Mouse (Mus musculus) splenic B cell, adult 2 months (primary cell): ENCODE data around the gene Ptgs2.

Experiments
- DNase-seq: peaks from one replicate; pipeline ENCODE4 v3.0.0-alpha.2; 2011; ENCODE audit warnings: low read depth, low spot score
- H3K27me3 ChIP-seq: 2 replicates; pipeline ENCODE4 v1.6.1; 2012; ENCODE audit warnings: mild to moderate bottlenecking, low read length, moderate library complexity, mixed read lengths; ENCODE audit not compliant: control insufficient read depth, poor library complexity, insufficient read depth, severe bottlenecking
- H3K36me3 ChIP-seq: 2 replicates; pipeline ENCODE4 v1.6.1; 2012; ENCODE audit warnings: mild to moderate bottlenecking, low read length, moderate library complexity, mixed read lengths; ENCODE audit not compliant: control insufficient read depth, poor library complexity, insufficient read depth, severe bottlenecking

Gene Ptgs2

DNA sequence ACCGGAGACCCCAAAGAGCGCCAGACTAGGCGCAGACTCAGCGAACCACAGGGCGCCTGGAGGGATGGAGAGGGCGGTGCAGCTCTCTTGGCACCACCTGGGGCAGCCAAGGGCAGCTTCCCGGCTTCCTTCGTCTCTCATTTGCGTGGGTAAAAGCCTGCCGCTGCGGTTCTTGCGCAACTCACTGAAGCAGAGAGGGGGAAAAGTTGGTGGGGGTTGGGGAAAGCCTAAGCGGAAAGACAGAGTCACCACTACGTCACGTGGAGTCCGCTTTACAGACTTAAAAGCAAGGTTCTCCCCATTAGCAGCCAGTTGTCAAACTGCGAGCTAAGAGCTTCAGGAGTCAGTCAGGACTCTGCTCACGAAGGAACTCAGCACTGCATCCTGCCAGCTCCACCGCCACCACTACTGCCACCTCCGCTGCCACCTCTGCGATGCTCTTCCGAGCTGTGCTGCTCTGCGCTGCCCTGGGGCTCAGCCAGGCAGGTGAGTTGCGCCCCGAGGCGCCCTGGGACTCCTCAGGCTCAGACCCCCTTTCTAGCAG, at the start of gene Ptgs2:
Ptgs2 (plus strand) TSS at position 242 of the 544 bp plus-strand sequence.
- peak; percentile 2 for DNase-seq
- Histone ChIP-seq H3K27me3 (no peaks in the 10 kb centered on the region), H3K36me3 (no peaks in the 10 kb centered on the region)

DNA sequence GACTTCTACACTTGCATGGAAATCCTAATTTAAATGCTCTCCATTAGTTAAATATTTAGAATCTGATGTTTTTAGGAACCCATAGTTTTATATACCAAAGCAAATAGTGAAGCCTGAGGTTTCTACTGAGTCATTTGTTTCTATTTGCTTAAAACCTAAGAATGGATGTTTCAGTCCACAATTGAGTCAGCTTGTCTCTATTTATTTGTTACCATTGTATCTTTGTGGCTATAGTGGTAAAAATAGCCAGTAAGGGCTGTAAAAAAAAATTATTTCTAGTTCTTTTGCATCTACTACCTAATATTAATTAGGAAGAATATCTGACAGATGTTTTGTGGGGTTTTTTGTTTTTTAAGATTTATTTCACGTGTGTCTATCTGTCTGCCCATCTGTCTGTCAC, 49.6 kb upstream of the Ptgs2 start:
- no peaks in the 10 kb centered on the region for H3K36me3 ChIP-seq
- DNase-seq, result no peak
- H3K27me3 ChIP-seq, result no peaks in the 10 kb centered on the region

DNA sequence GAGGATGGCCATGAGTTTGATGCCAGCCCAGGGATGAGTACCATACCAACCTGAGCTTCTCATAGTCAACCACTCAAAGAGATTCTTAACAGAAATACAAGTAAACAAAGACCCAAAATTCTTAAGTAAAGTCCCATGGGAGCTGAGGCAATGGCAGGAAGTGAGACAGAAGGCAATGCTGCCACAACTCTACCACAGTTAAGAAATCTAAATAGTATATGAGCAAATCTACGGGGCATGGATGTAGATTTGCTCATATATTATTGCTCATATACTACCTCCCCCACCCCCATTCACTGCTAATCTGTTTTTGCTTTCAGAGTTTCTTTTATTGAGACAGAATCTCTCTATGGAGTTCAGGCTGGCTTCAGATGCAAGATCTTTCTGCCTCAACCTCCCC, 34.1 kb upstream of the Ptgs2 start:
- H3K27me3 ChIP-seq, result no peaks in the 10 kb centered on the region
- no peaks in the 10 kb centered on the region for H3K36me3 ChIP-seq
- DNase-seq, result no peak

DNA sequence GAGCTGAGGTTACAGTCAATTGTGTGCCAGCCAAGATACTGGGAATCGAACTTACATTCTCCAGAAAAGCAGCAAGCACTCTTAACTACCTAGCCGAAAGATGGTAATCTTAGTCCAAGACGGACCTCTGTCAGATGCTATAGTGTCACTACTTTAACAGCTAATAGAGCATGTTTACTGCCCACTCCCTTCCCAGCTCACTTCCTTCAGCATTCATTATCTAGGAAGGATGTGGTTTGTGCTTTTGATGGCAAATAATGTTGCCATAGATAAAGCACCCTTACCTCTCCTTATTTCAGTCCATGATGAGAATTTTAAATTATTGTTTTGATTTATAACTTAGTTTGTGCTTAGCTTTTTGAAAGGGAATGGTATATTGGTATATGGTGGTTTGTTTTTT, 27.0 kb upstream of the Ptgs2 start:
- H3K36me3 ChIP-seq, result no peaks in the 10 kb centered on the region
- no peak for DNase-seq

DNA sequence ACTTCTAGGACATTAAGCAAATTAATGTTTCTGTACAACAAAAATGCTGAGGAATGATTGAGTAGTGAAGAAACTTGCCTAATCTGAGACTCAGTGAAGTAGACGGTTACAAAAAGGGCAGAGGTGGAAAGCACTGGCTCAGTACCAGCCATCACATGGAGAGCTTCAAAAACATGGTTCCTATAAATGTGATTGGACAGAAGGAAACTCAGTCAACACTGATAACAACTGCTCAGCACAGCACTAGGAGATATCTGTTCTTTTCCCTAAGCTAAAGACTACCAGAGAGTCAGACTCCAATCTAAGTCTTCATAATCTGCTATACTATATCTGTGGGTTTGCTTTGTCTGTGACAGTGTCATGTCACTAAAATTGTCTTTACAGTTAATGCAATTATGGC, 25.2 kb upstream of the Ptgs2 start:
- H3K27me3 ChIP-seq, result no peaks in the 10 kb centered on the region
- no peak for DNase-seq
- no peaks in the 10 kb centered on the region for H3K36me3 ChIP-seq

More for the DNA sequence above, 27.0 kb upstream of the Ptgs2 start:
- no peaks in the 10 kb centered on the region for H3K27me3 ChIP-seq

DNA sequence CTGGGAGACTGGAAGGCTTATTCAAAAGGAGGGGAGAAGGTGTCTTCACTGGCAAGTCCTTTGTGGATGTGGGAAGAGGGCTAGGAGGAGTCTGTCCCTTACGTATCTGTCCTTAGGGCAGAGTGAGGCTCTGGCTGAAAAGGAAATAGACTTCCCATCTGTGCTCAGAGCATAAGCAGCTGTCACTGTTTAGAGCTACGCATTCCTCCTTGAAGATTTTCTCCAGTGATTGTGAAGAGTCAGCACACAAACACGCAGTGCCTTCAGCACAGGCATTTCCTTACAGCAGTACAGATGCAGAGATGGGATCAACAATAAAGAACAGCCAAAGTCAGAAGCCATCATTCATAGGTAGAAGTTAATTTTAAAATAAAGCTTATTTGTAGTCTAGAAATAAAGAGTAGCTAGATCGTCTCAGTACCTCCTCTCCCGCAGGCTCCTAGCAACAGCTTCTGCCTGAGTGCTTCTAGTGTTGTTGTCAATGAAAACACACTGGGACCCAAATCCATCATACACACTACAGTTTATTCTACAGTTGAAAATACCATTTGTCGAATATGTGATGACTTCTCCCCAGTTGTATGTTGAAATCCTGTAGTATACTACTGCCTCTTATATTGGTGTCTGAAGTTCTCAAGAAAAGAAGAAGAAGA, 10.7 kb upstream of the Ptgs2 start:
- H3K27me3 ChIP-seq, result no peaks in the 10 kb centered on the region
- no peak for DNase-seq
- H3K36me3 ChIP-seq, result no peaks in the 10 kb centered on the region

DNA sequence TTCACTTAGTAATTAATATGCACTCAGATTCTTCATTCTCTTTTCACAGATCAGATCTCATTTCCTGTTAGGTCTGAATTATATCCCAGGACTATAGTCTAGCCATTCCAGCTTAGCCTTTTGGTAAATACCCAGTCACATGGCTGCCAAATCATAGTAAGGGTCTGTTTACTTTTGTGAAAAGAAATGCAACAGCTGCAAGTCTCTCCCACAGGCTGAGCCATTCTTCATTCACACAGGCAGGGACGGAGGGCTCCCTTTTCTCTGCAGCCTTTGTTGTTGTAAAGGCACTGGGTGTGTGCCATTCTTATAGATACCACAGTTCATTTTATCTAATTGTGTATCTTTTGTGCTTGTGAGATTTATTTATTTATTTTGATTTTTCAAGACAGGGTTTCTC, 9.6 kb upstream of the Ptgs2 start:
- Histone ChIP-seq H3K27me3 (no peaks in the 10 kb centered on the region), H3K36me3 (no peaks in the 10 kb centered on the region)
- DNase-seq, result no peak

DNA sequence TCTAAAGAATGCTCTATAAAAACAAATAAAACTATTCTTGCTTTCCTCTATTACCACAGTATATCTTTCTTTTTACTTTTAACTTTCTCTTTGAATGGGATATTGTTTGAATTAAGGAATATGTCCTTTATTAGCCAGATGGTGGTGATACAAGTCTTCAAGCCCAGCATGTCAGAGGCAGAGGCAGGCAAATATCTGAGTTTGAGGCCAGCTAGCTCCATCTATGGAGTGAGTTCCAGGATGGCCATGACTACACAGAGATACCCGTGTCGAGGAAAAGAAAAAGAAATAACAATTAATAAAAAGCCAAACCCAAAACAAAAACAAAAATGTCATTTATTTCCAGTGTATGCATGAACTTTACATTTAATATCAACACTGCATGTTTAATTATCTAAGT, 2.8 kb upstream of the Ptgs2 start:
- Histone ChIP-seq H3K36me3 (no peaks in the 10 kb centered on the region), H3K27me3 (no peaks in the 10 kb centered on the region)
- DNase-seq, result no peak

DNA sequence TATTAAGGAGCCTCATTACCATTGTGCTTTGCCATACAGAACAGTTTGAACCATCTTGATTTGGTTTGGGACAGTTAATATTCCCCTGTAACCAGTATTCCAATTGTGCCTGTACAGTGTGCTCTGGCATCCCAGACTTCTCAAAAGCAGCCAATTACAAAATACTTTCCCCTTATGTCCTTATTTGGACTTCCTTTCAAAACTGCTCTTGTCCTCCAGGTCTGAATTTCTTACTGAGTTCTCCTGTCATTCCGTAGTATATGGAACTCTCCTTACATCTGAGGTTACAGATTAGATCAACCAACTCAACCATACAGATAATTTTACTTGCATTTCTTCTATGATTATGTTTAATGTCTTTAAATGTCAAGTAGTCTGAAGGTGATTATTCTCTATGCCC, 2.1 kb upstream of the Ptgs2 start:
- Histone ChIP-seq H3K36me3 (no peaks in the 10 kb centered on the region), H3K27me3 (no peaks in the 10 kb centered on the region)
- DNase-seq, result no peak

DNA sequence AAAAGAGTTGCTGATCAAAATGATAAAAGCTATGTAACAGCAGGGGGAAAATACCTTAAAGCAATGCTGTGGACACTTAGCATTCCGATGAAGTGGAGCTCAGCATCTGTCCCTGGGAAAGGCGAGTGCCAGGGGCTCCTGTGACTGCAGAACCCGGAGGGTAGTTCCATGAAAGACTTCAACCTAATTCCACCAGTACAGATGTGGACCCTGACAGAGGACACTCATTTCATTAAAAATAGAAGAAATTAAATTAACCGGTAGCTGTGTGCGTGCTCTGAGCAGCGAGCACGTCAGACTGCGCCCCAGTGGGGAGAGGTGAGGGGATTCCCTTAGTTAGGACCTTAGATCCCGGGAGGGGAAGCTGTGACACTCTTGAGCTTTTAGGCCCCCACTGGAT, 457 bp upstream of the Ptgs2 start:
- H3K27me3 ChIP-seq, result no peaks in the 10 kb centered on the region
- no peaks in the 10 kb centered on the region for H3K36me3 ChIP-seq
- DNase-seq, result no peak

DNA sequence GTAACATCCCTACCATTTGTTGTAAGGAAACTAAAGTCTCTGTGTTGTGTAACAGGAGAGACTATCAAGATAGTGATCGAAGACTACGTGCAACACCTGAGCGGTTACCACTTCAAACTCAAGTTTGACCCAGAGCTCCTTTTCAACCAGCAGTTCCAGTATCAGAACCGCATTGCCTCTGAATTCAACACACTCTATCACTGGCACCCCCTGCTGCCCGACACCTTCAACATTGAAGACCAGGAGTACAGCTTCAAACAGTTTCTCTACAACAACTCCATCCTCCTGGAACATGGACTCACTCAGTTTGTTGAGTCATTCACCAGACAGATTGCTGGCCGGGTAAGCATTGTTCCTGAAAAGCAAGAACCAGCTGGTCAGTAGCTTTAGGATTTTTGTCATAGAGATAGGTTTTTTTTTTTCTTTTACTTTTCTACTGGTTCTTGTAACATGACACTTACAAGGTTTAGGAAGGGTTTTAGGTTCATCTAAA, 4.4 kb downstream of the Ptgs2 start:
- no peaks in the 10 kb centered on the region for H3K36me3 ChIP-seq
- DNase-seq, result no peak
- no peaks in the 10 kb centered on the region for H3K27me3 ChIP-seq

DNA sequence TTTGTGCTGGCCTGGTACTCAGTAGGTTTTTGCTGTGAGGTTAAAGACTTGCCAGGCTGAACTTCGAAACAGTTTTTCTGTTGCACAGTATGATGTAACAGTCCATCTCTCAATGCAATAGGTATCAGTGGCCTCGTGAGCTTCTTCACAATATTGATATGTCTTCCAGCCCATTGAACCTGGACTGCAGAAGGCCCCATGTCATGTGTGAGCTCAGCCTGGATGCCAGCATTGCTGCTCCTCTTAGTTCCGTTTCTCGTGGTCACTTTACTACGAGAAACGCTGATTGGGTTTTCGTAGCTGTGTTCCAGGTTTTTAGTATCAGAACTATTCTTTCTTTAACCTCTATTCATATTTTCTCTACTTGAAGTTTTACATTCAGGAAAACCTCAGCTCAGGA, 6.9 kb downstream of the Ptgs2 start:
- H3K36me3 ChIP-seq, result no peaks in the 10 kb centered on the region
- no peak for DNase-seq
- H3K27me3 ChIP-seq, result no peaks in the 10 kb centered on the region

DNA sequence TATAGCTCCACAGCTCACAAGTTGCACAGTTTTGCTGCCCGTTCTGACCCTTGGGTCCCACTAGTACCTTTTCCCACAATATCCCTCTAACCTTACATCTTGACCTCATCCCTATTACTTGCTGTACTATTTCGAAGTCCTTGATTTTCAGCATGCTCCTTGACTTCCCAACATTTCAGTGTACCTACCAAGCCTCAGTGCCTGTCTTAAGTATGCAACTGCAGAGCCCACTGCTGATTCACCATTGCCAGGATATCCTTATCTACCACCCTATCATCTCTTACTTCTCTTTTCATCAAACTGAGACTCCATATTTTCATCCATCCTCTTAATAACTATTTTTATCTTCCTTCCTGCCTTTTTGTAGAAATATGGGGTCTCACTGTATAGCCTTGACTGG, 9.8 kb downstream of the Ptgs2 start:
- no peaks in the 10 kb centered on the region for H3K27me3 ChIP-seq
- H3K36me3 ChIP-seq, result no peaks in the 10 kb centered on the region
- DNase-seq, result no peak

DNA sequence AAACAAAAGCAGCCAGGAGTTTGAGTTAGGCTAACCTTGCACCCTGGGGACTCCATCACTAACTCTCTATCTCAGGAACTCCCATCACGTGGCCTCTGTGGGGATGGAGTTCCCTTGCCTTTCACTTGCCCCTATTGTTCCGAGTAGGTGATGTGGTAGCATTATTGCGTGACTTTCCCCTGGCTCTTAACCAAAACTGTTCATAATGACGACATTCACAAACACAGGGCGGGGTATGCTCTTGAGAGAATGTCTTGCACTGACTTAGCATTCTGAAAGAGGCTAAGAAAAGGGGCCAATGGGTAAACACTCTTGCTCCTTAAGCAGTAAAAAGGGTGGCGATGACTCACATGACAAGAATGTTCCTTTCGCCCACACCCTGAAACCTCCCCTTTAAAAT, 15.5 kb downstream of the Ptgs2 start:
- no peak for DNase-seq
- Histone ChIP-seq H3K27me3 (no peaks in the 10 kb centered on the region), H3K36me3 (no peaks in the 10 kb centered on the region)

DNA sequence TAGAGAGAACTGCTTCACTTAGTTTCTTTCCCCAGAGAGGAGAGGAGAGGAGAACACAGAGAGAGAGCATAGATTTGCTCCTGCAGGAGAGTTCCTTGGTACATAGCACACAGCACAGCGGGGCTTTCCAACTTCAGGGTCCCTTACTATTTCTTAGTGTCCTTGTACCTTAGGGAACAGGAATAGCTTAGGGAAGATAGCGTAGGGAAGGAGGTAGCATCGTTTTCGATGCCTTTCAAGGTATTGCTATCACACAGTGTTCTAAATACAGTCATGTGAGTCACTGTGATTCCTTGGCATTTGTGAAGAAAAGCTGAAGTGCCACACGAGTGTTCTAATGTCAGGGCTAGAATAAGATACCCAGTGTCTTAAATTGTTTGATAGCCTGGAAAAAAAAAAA, 18.5 kb downstream of the Ptgs2 start:
- no peak for DNase-seq
- no peaks in the 10 kb centered on the region for H3K27me3 ChIP-seq

DNA sequence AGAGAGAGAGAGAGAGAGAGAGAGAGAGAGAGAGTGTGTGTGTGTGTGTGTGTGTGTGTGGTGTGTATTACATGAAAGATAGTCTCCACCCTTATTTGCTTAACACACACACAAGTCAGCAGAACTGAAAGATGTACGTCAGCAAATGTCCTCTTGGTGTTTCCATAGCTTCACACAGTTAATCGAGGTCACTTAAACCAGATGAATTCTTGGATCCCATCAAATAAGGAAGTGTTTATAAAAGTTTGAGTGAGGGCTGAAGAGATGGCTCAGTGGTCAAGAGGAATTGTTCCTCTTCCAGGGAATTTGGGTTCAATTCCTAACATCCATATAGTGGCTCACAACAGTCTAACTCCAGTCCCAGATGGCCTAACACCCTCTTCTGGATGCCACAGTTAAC, 25.7 kb downstream of the Ptgs2 start:
- no peak for DNase-seq
- Histone ChIP-seq H3K36me3 (no peaks in the 10 kb centered on the region), H3K27me3 (no peaks in the 10 kb centered on the region)

More for the DNA sequence above, 18.5 kb downstream of the Ptgs2 start:
- no peaks in the 10 kb centered on the region for H3K36me3 ChIP-seq
